In the genomic region with DNA sequence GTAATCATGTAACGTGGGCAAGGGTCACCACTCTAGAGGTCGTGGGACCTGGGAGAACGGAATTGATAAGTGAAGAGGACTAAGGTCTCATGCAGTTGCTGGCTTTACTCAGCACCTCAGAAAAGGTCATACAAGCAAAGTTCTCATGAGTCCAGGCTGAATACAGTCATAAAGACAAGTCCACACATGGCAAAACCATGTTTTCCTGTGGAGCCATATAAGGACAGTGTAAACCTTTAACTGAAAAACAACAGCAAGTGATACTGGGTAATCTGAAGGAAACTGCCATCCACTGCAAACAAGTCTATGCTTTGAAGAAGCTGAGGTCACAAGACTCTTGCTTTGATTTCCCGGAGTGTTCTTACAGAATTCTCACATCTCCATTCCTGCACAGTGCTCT, we compare ENCODE assay signal across 17 mouse cellular contexts. TPM values are rescaled to one million over a fixed set of nuclear protein-coding genes. Genes with fewer than 3 reads are reported as not detected.
DNase-seq lines count a peak whose midpoint lies in the region; ATAC-seq and TF ChIP-seq lines count a peak whose summit lies in the region.
"Had no signal": no experiment of that assay in that cellular context is flagged by ENCODE, and none has a peak within 500 bp of the region (broad histone marks: within the 10 kb centered on the region; RNA-seq: fewer than 3 reads in every experiment).

No protein-coding gene starts in this region.

- peaks cover 55% of the 10 kb centered on the region for H3K4me1 ChIP-seq in heart, embryonic 15.5 days (replicated peaks)
- H3K4me1 ChIP-seq in neural tube, embryonic 12.5 days: peaks cover 17% of the 10 kb centered on the region
- peaks cover 77% of the 10 kb centered on the region for H3K4me1 ChIP-seq in bone marrow macrophage, adult 2 months (ENCODE audit: control insufficient read depth, insufficient read depth, low read length)
- H3K4me1 ChIP-seq in stomach, postnatal 0 days (replicated peaks; ENCODE audit: control insufficient read depth, insufficient read depth): peaks cover 15% of the 10 kb centered on the region

- peak overlapping the region; percentile 69 for H3K27ac ChIP-seq in heart, embryonic 15.5 days
- no peak overlapping the region for H3K27ac ChIP-seq in neural tube, embryonic 12.5 days
- H3K27ac ChIP-seq in bone marrow macrophage, adult 2 months (ENCODE audit: insufficient read depth, low read depth, low read length): peak overlapping the region; percentile 93
- peak overlapping the region; percentile 40; the same call in 1 of the 2 replicates for H3K27ac ChIP-seq in stomach, postnatal 0 days (replicated peaks)
- H3K27ac ChIP-seq: embryonic facial prominence, embryonic 15.5 days; neural tube, embryonic 13.5 days; stomach, embryonic 15.5 days had no signal

- no peak for DNase-seq in heart, adult 8-10 months (ENCODE audit: low spot score)
- no peak for DNase-seq in neural tube, embryonic 10.5 days (ENCODE audit: extremely low spot score, low spot score)
- DNase-seq in stomach, postnatal 0 days (ENCODE audit: low spot score): no peak
- DNase-seq in adipocyte (ENCODE audit: low spot score): no peak
- DNase-seq: cerebellum, postnatal 10 days; kidney, adult 18-20 months; right cerebral cortex, postnatal 14 days had no signal

- H3K4me2 ChIP-seq in heart, embryonic 15.5 days: no peak overlapping the region
- H3K4me2 ChIP-seq in neural tube, embryonic 12.5 days (replicated peaks): no peak overlapping the region
- H3K4me2 ChIP-seq in stomach, postnatal 0 days (replicated peaks; ENCODE audit: low read depth): no peak overlapping the region
- H3K4me2 ChIP-seq: embryonic facial prominence, embryonic 15.5 days; lung, embryonic 15.5 days; midbrain, embryonic 11.5 days; neural tube, embryonic 13.5 days; stomach, embryonic 15.5 days had no signal

- no peaks in the 10 kb centered on the region for H3K27me3 ChIP-seq in heart, embryonic 15.5 days
- H3K27me3 ChIP-seq in neural tube, embryonic 12.5 days (replicated peaks): no peaks in the 10 kb centered on the region
- no peaks in the 10 kb centered on the region for H3K27me3 ChIP-seq in stomach, postnatal 0 days (ENCODE audit: control insufficient read depth, insufficient read depth, low read length)
- H3K27me3 ChIP-seq: embryonic facial prominence, embryonic 15.5 days; lung, embryonic 15.5 days; neural tube, embryonic 13.5 days; stomach, embryonic 15.5 days had no signal

- no peak for TF ChIP-seq CTCF in bone marrow macrophage, adult 2 months (IDR thresholded peaks at IDR 0.05; ENCODE audit: low read depth, low read length)
- TF ChIP-seq CTCF in stomach, postnatal 0 days (IDR thresholded peaks at IDR 0.05; ENCODE audit: low read depth): no peak

- WGBS in heart, embryonic 15.5 days: 60% methylated on average over 4 of the region's 4 CpGs
- 91% methylated on average over 4 of the region's 4 CpGs for WGBS in neural tube, embryonic 12.5 days
- WGBS in stomach, postnatal 0 days: 82% methylated on average over 4 of the region's 4 CpGs

- no peak for ATAC-seq in heart, embryonic 15.5 days (replicated peaks; ENCODE audit: insufficient number of reproducible peaks, insufficient read depth, low FRiP score, low read depth)
- no peak for ATAC-seq in neural tube, embryonic 12.5 days (ENCODE audit: low FRiP score, low read depth)
- no peak for ATAC-seq in stomach, postnatal 0 days (ENCODE audit: low FRiP score, low TSS enrichment)

- H3K36me3 ChIP-seq in heart, embryonic 15.5 days: no peaks in the 10 kb centered on the region
- no peaks in the 10 kb centered on the region for H3K36me3 ChIP-seq in neural tube, embryonic 12.5 days
- no peaks in the 10 kb centered on the region for H3K36me3 ChIP-seq in stomach, postnatal 0 days (ENCODE audit: control insufficient read depth, insufficient read depth, low read length)
- H3K36me3 ChIP-seq: embryonic facial prominence, embryonic 15.5 days; lung, embryonic 15.5 days; neural tube, embryonic 13.5 days; stomach, embryonic 15.5 days had no signal

- no peaks in the 10 kb centered on the region for H3K9me3 ChIP-seq in heart, embryonic 15.5 days (replicated peaks)
- no peaks in the 10 kb centered on the region for H3K9me3 ChIP-seq in neural tube, embryonic 12.5 days
- no peaks in the 10 kb centered on the region for H3K9me3 ChIP-seq in stomach, postnatal 0 days (ENCODE audit: control insufficient read depth, low read length)
- H3K9me3 ChIP-seq: embryonic facial prominence, embryonic 15.5 days; lung, embryonic 15.5 days; neural tube, embryonic 13.5 days; stomach, embryonic 15.5 days had no signal

- H3K9ac ChIP-seq in heart, embryonic 15.5 days: no peak overlapping the region
- 0 out of 2 replicates have a peak overlapping the region, but pooled peaks have one; percentile 5 for H3K9ac ChIP-seq in neural tube, embryonic 12.5 days
- no peak overlapping the region for H3K9ac ChIP-seq in stomach, postnatal 0 days (ENCODE audit: low read length)
- H3K9ac ChIP-seq: embryonic facial prominence, embryonic 15.5 days; lung, embryonic 15.5 days; neural tube, embryonic 13.5 days; stomach, embryonic 15.5 days had no signal

- TF ChIP-seq POLR2A in bone marrow macrophage, adult 2 months (IDR thresholded peaks at IDR 0.05; ENCODE audit: borderline replicate concordance, low read depth, low read length): no peak

- TF ChIP-seq EP300 in stomach, postnatal 0 days (optimal IDR thresholded peaks at IDR 0.05): no peak

- H3K4me3 ChIP-seq in heart, embryonic 15.5 days: no peak overlapping the region
- no peak overlapping the region for H3K4me3 ChIP-seq in neural tube, embryonic 12.5 days
- peak overlapping the region; percentile 20; the same call in 1 of the 2 replicates for H3K4me3 ChIP-seq in bone marrow macrophage, adult 2 months (ENCODE audit: insufficient read depth, low read length)
- no peak overlapping the region for H3K4me3 ChIP-seq in stomach, postnatal 0 days (ENCODE audit: low read depth, low read length)
- H3K4me3 ChIP-seq: embryonic facial prominence, embryonic 15.5 days; lung, embryonic 15.5 days; neural tube, embryonic 13.5 days; stomach, embryonic 15.5 days had no signal

RNA-seq across cellular contexts. Expression of a gene that starts 11.8 kb away (rescaled TPM):
- polyA plus RNA-seq in heart, embryonic 15.5 days (2015; fragmentation: Nextera tagmentation; extraction: Ambion mirVana): 58.4 and 73.4 TPM in 2 replicates
- total RNA-seq in heart, adult 8-10 months (2022): 10 to 100 TPM; 63.9 to 80.9 (median 69.3) TPM
- polyA plus RNA-seq in neural tube, embryonic 12.5 days (2016; fragmentation: Nextera tagmentation; extraction: Ambion mirVana): 191 and 213 TPM in 2 replicates
- 39.0 and 46.2 TPM in 2 replicates for polyA plus RNA-seq in bone marrow macrophage, adult 2 months (2012; ENCODE audit: insufficient read depth, insufficient read length, missing spikeins)
- polyA plus RNA-seq in stomach, postnatal 0 days (2015; fragmentation: Nextera tagmentation; extraction: Ambion mirVana): 51.7 and 55.0 TPM in 2 replicates

RNA-seq across cellular contexts. Expression of a gene that starts 31.0 kb away (rescaled TPM):
- polyA plus RNA-seq in heart, embryonic 15.5 days (2015; fragmentation: Nextera tagmentation; extraction: Ambion mirVana): 0.23 TPM in 1 of 2 replicates, not detected in the other
- total RNA-seq in heart, adult 8-10 months (2022): not detected
- polyA plus RNA-seq in neural tube, embryonic 12.5 days (2016; fragmentation: Nextera tagmentation; extraction: Ambion mirVana): 0.24 and 1.7 TPM in 2 replicates
- polyA plus RNA-seq in bone marrow macrophage, adult 2 months (2012; ENCODE audit: insufficient read depth, insufficient read length, missing spikeins): not detected in 2 replicates
- 0.52 and 0.87 TPM in 2 replicates for polyA plus RNA-seq in stomach, postnatal 0 days (2015; fragmentation: Nextera tagmentation; extraction: Ambion mirVana)
- total RNA-seq: layer of hippocampus, adult 8-10 months; left cerebral cortex, postnatal 14 days had no signal

RNA-seq across cellular contexts. Expression of a gene that starts 37.5 kb away (rescaled TPM):
- polyA plus RNA-seq in heart, embryonic 15.5 days (2015; fragmentation: Nextera tagmentation; extraction: Ambion mirVana): 0.93 and 2.1 TPM in 2 replicates
- total RNA-seq in heart, adult 8-10 months (2022): 1 to 10 TPM; 2.6 to 3.5 (median 3.0) TPM
- 0.32 and 0.55 TPM in 2 replicates for polyA plus RNA-seq in neural tube, embryonic 12.5 days (2016; fragmentation: Nextera tagmentation; extraction: Ambion mirVana)
- 0.44 and 0.97 TPM in 2 replicates for polyA plus RNA-seq in bone marrow macrophage, adult 2 months (2012; ENCODE audit: insufficient read depth, insufficient read length, missing spikeins)
- polyA plus RNA-seq in stomach, postnatal 0 days (2015; fragmentation: Nextera tagmentation; extraction: Ambion mirVana): 13.8 and 14.4 TPM in 2 replicates
